Comparison of ENCODE assay signal across 25 mouse cellular contexts in genomic region chr13:30932972-30933371, GRCm38 (mm10). TPM values are rescaled to one million over a fixed set of nuclear protein-coding genes. Genes with fewer than 3 reads are reported as not detected.
DNase-seq lines count a peak whose midpoint lies in the region; ATAC-seq and TF ChIP-seq lines count a peak whose summit lies in the region.
"Had no signal": no experiment of that assay in that cellular context is flagged by ENCODE, and none has a peak within 500 bp of the region (broad histone marks: within the 10 kb centered on the region; RNA-seq: fewer than 3 reads in every experiment).

No protein-coding gene starts in this region.

- no peak overlapping the region for H3K27ac ChIP-seq in liver, adult 2 months (replicated peaks; ENCODE audit: insufficient read depth, low read depth, low read length)
- H3K27ac ChIP-seq in liver, embryonic 11.5 days (ENCODE audit: low read depth, low read length) = no peak overlapping the region
- H3K27ac ChIP-seq: embryonic facial prominence, embryonic 13.5 days; heart, adult 2 months; hindbrain, embryonic 15.5 days; limb, embryonic 10.5 days; stomach, postnatal 0 days had no signal

- 70% methylated on average over 6 of the region's 6 CpGs for WGBS in liver, adult 2 months
- WGBS in liver, embryonic 11.5 days = 81% methylated on average over 6 of the region's 6 CpGs

- no peaks in the 10 kb centered on the region for H3K4me1 ChIP-seq in liver, adult 2 months (ENCODE audit: control insufficient read depth, insufficient read depth, low read length)
- peaks cover 11% of the 10 kb centered on the region for H3K4me1 ChIP-seq in liver, embryonic 11.5 days (replicated peaks; ENCODE audit: control insufficient read depth, insufficient read depth, low read length)
- H3K4me1 ChIP-seq: embryonic facial prominence, embryonic 13.5 days; hindbrain, embryonic 15.5 days; limb, embryonic 10.5 days had no signal

- H3K9me3 ChIP-seq in liver, embryonic 11.5 days (ENCODE audit: control insufficient read depth, low read length) = no peaks in the 10 kb centered on the region
- H3K9me3 ChIP-seq: embryonic facial prominence, embryonic 13.5 days; hindbrain, embryonic 15.5 days; limb, embryonic 10.5 days; megakaryocyte, embryonic 14.5 days had no signal

- H3K9ac ChIP-seq in liver, adult 2 months (ENCODE audit: low read depth, low read length) = no peak overlapping the region
- no peak overlapping the region for H3K9ac ChIP-seq in liver, embryonic 11.5 days (ENCODE audit: low read depth, low read length)
- H3K9ac ChIP-seq: embryonic facial prominence, embryonic 13.5 days; hindbrain, embryonic 15.5 days had no signal

- no peak for ATAC-seq in liver, embryonic 11.5 days (replicated peaks; ENCODE audit: low FRiP score)
- 0 out of 2 replicates have a peak, but pooled peaks have one; percentile 39 for ATAC-seq in common myeloid progenitor, adult 5-6 weeks (replicated peaks; ENCODE audit: low read depth, poor library complexity, severe bottlenecking)
- ATAC-seq in neutrophil, adult 5-6 weeks (ENCODE audit: extremely low read depth, insufficient number of reproducible peaks, low FRiP score, poor library complexity, severe bottlenecking) = peak; percentile 53; the same call in 1 of the 2 replicates

- H3K79me2 ChIP-seq in liver, adult 2 months (ENCODE audit: control insufficient read depth, insufficient read depth, low read length) = no peaks in the 10 kb centered on the region; the same call in 1 of the 2 replicates

- no peak for TF ChIP-seq POLR2A in liver, adult 2 months (IDR thresholded peaks at IDR 0.05; ENCODE audit: extremely low read depth, insufficient read depth, low read length)

- DNase-seq in liver, adult 2 months (ENCODE audit: extremely low read depth, low read depth, low spot score) = peak; percentile 17
- DNase-seq in liver, embryonic 11.5 days (ENCODE audit: low spot score) = no peak
- DNase-seq in CD4-positive helper T cell, adult 2 months (ENCODE audit: low read depth, low spot score) = peak; percentile 85
- no peak for DNase-seq in layer of hippocampus, postnatal 25 days (ENCODE audit: extremely low spot score in 1 of 2, low spot score in 1 of 2)
- no peak for DNase-seq in layer of hippocampus, adult 11-12 months (ENCODE audit: low spot score)
- DNase-seq: cerebellum, adult 11 months; cerebellum, postnatal 25 days; heart, adult 2 months; heart, postnatal 14 days; kidney, adult 2 months; kidney, postnatal 25 days; layer of hippocampus, postnatal 36 days; thymus, postnatal 36 days had no signal

- H3K27me3 ChIP-seq in liver, adult 2 months (ENCODE audit: control insufficient read depth, insufficient read depth, low read length) = no peaks in the 10 kb centered on the region
- H3K27me3 ChIP-seq in liver, embryonic 11.5 days (replicated peaks; ENCODE audit: control insufficient read depth, insufficient read depth, low read length) = no peaks in the 10 kb centered on the region
- H3K27me3 ChIP-seq: embryonic facial prominence, embryonic 13.5 days; hindbrain, embryonic 15.5 days; megakaryocyte, embryonic 14.5 days had no signal

- no peak overlapping the region for H3K4me3 ChIP-seq in liver, adult 2 months (ENCODE audit: insufficient read depth, low read depth, low read length)
- no peak overlapping the region for H3K4me3 ChIP-seq in liver, embryonic 11.5 days (ENCODE audit: low read depth, low read length)
- H3K4me3 ChIP-seq: embryonic facial prominence, embryonic 13.5 days; heart, adult 2 months; hindbrain, embryonic 15.5 days; limb, embryonic 10.5 days; megakaryocyte, embryonic 14.5 days had no signal

- TF ChIP-seq CTCF in liver, adult 2 months (IDR thresholded peaks at IDR 0.05; ENCODE audit: low read depth, low read length) = no peak

- no peak overlapping the region for H3K4me2 ChIP-seq in liver, embryonic 11.5 days
- H3K4me2 ChIP-seq: embryonic facial prominence, embryonic 13.5 days; hindbrain, embryonic 15.5 days had no signal

- H3K36me3 ChIP-seq in liver, adult 2 months (ENCODE audit: control insufficient read depth, insufficient read depth, low read length) = peaks cover 4% of the 10 kb centered on the region
- H3K36me3 ChIP-seq in liver, embryonic 11.5 days (ENCODE audit: control insufficient read depth, insufficient read depth, low read length) = peaks cover 3% of the 10 kb centered on the region; the same call in 1 of the 2 replicates
- H3K36me3 ChIP-seq: hindbrain, embryonic 15.5 days had no signal

RNA-seq across cellular contexts. Expression of gene Hus1b, which starts 14.6 kb away (rescaled TPM):
- 0.34 and 0.55 TPM in 2 replicates for total RNA-seq in liver, adult 2 months (2014; rRNA removed)
- 0.07 TPM in 1 of 2 replicates, not detected in the other for polyA plus RNA-seq in liver, adult 2 months (2012; rRNA removed)
- polyA plus RNA-seq in liver, embryonic 11.5 days (2014; fragmentation: Nextera tagmentation; extraction: Ambion mirVana) = 0.21 TPM in 1 of 2 replicates, not detected in the other
- total RNA-seq in common myeloid progenitor, adult 5-6 weeks (2017) = 0.55 TPM in 1 of 2 replicates, not detected in the other
- 1.8 and 1.9 TPM in 2 replicates for total RNA-seq in neutrophil, adult 5-6 weeks (2017)
- total RNA-seq in layer of hippocampus, postnatal 25 days (2021) = under 1 TPM in 1 of 2 experiments, not detected in 1; 0.82 TPM
- polyA plus RNA-seq: embryonic facial prominence, embryonic 13.5 days; forebrain, embryonic 11.5 days; heart, adult 2 months; hindbrain, embryonic 15.5 days; kidney, adult 2 months; limb, embryonic 10.5 days; midbrain, postnatal 0 days; stomach, postnatal 0 days had no signal

RNA-seq across cellular contexts. Expression of gene Exoc2, which starts 40.9 kb away (rescaled TPM):
- total RNA-seq in liver, adult 2 months (2014; rRNA removed) = 9.7 and 10.9 TPM in 2 replicates
- polyA plus RNA-seq in liver, adult 2 months (2012; rRNA removed) = 2.7 and 3.3 TPM in 2 replicates
- 28.4 and 32.9 TPM in 2 replicates for polyA plus RNA-seq in liver, embryonic 11.5 days (2014; fragmentation: Nextera tagmentation; extraction: Ambion mirVana)
- 50.5 and 56.9 TPM in 2 replicates for total RNA-seq in common myeloid progenitor, adult 5-6 weeks (2017)
- 56.1 and 57.1 TPM in 2 replicates for total RNA-seq in neutrophil, adult 5-6 weeks (2017)
- total RNA-seq in layer of hippocampus, postnatal 25 days (2021) = 10 to 100 TPM; 39.3 to 46.3 TPM

RNA-seq across cellular contexts. Expression of gene Gm5447, which starts 41.0 kb away (rescaled TPM):
- 0.09 TPM in 1 of 2 replicates, not detected in the other for total RNA-seq in liver, adult 2 months (2014; rRNA removed)
- polyA plus RNA-seq in liver, adult 2 months (2012; rRNA removed) = 0.11 TPM in 1 of 2 replicates, not detected in the other
- not detected in 2 replicates for polyA plus RNA-seq in liver, embryonic 11.5 days (2014; fragmentation: Nextera tagmentation; extraction: Ambion mirVana)
- total RNA-seq in common myeloid progenitor, adult 5-6 weeks (2017) = not detected in 2 replicates
- total RNA-seq in neutrophil, adult 5-6 weeks (2017) = not detected in 2 replicates
- total RNA-seq in layer of hippocampus, postnatal 25 days (2021) = under 1 TPM in 1 of 2 experiments, not detected in 1; 0.21 TPM
- total RNA-seq: heart, adult 2 months; heart, postnatal 14 days; layer of hippocampus, postnatal 36 days; midbrain, postnatal 0 days had no signal
- polyA plus RNA-seq: forebrain, embryonic 11.5 days; heart, adult 2 months; limb, embryonic 10.5 days; liver, embryonic 16.5 days; midbrain, postnatal 0 days; neural tube, embryonic 14.5 days; spleen, adult 2 months; stomach, postnatal 0 days had no signal

Comparison
In these comparisons a context has a peak if more than half of its experiments do, and no peak if none do; other contexts are left out.
1. DNase-seq: peak in liver, adult 2 months (single experiment) and CD4-positive helper T cell, adult 2 months (single experiment); none in liver, embryonic 11.5 days (single experiment), layer of hippocampus, postnatal 25 days (0 of 2) and layer of hippocampus, adult 11-12 months (single experiment).